Mouse (Mus musculus) liver, postnatal 0 days (tissue): ENCODE results near the gene Gm4981.

ENCODE experiments used
- CTCF ChIP-seq: sonication (generic); IDR thresholded peaks from 2 replicates; pipeline ENCODE4 v1.5.1; 2016; ENCODE audit warnings: antibody characterized with exemption, low read depth
- EP300 ChIP-seq: IDR thresholded peaks from 2 replicates; pipeline ENCODE4 v1.6.1; 2016; ENCODE audit warnings: antibody characterized with exemption, low read depth, mild to moderate bottlenecking

GRCm38 (mm10) chr10:58254635-58255175, 18.2 kb upstream of the Gm4981 start:
- TF ChIP-seq CTCF (no peak), EP300 (no peak)
